Mouse (Mus musculus) liver, embryonic 14.5 days (tissue): ENCODE measurements around the gene Gpx5. TPM values are rescaled to one million over a fixed set of nuclear protein-coding genes. Genes with fewer than 3 reads are reported as not detected.

Source experiments
- ATAC-seq: fragments of 200-750 bp; cut with Nextera tagmentation; 2 replicates; pipeline ENCODE4 v1.8.0; 2017; ENCODE audit warnings: moderate number of reproducible peaks, mild to moderate bottlenecking, moderate library complexity; ENCODE audit not compliant: insufficient read depth
- DNase-seq, 3 experiments: peaks; one replicate each; pipeline ENCODE4 v3.0.0-alpha.2; 2012 to 2013; ENCODE audit warnings: low read depth in 3 of 3, low spot score in 3 of 3
- H3K27ac ChIP-seq: fragments of 300-500 bp; sonication (generic); 2 replicates; pipeline ENCODE4 v1.5.1; 2014; ENCODE audit warnings: moderate library complexity, mild to moderate bottlenecking, control low read depth, inconsistent platforms
- H3K27me3 ChIP-seq: fragments of 300-500 bp; sonication (generic); 2 replicates; pipeline ENCODE4 v1.6.1; 2014; ENCODE audit warnings: mild to moderate bottlenecking, low read length, moderate library complexity; ENCODE audit not compliant: control insufficient read depth, insufficient read depth
- H3K36me3 ChIP-seq: fragments of 300-500 bp; sonication (generic); replicated peaks from 2 replicates; pipeline ENCODE4 v1.6.1; 2014; ENCODE audit warnings: low read depth; ENCODE audit not compliant: control insufficient read depth, insufficient read depth
- H3K4me1 ChIP-seq, 2 experiments: fragments of 200-500 bp in 1 of 2; fragments of 300-500 bp in 1 of 2; sonication (generic) in 1 of 2; replicated peaks; 2 replicates each; pipeline ENCODE4 v1.6.1; 2012 to 2014; ENCODE audit warnings: antibody characterized with exemption in 1 of 2, inconsistent platforms in 1 of 2, low read length in 1 of 2; ENCODE audit not compliant: control insufficient read depth in 2 of 2, insufficient read depth in 2 of 2
- H3K4me2 ChIP-seq: fragments of 300-500 bp; sonication (generic); 2 replicates; pipeline ENCODE4 v1.6.1; 2014; ENCODE audit warnings: low read depth, mild to moderate bottlenecking, control low read depth, moderate library complexity
- H3K4me3 ChIP-seq, 2 experiments: fragments of 200-500 bp in 1 of 2; fragments of 300-500 bp in 1 of 2; sonication (generic) in 1 of 2; 2 replicates each; pipeline ENCODE4 v1.5.1; 2012 to 2014; ENCODE audit warnings: low read depth in 2 of 2, low read length in 2 of 2, mild to moderate bottlenecking in 2 of 2, control low read depth in 1 of 2, inconsistent platforms in 1 of 2, moderate library complexity in 1 of 2; ENCODE audit not compliant: insufficient read depth in 1 of 2
- H3K9ac ChIP-seq: fragments of 300-500 bp; sonication (generic); replicated peaks from 2 replicates; pipeline ENCODE4 v1.6.1; 2014; ENCODE audit warnings: mild to moderate bottlenecking, control low read depth, moderate library complexity
- H3K9me3 ChIP-seq: fragments of 300-500 bp; sonication (generic); 2 replicates; pipeline ENCODE4 v1.6.1; 2016; ENCODE audit warnings: low read length, mixed read lengths; ENCODE audit not compliant: control insufficient read depth
- CTCF ChIP-seq: IDR thresholded peaks from 2 replicates; pipeline ENCODE4 v1.5.1; 2016; ENCODE audit warnings: antibody characterized with exemption, low read depth, control low read depth
- EP300 ChIP-seq: IDR thresholded peaks from 2 replicates; pipeline ENCODE4 v1.6.1; 2016; ENCODE audit warnings: antibody characterized with exemption, low read depth
- WGBS: fragments of 180-500 bp; shearing (Covaris S2); extraction: QIAGEN DNeasy Blood & Tissue Kit; methylation state at CpG from one replicate; pipeline ENCODE4 v1.1.7; 2014; ENCODE audit not compliant: insufficient replicate concordance; 5-methylcytosine and 5-hydroxymethylcytosine counted together
- polyA plus RNA-seq, 2 experiments: library from polyadenylated mRNA; depleted of rRNA in 1 of 2; stranded (reverse) in 1 of 2; unstranded in 1 of 2; fragments of >200 nt; fragmentation: Nextera tagmentation in 1 of 2; extraction: Ambion mirVana in 1 of 2; gene quantifications; 2 replicates each; pipeline versions ENCODE4 v1.2.1 to v1.2.3; 2012 to 2014

Gene Gpx5
- polyA plus RNA-seq, 2 experiments, result not detected

DNA sequence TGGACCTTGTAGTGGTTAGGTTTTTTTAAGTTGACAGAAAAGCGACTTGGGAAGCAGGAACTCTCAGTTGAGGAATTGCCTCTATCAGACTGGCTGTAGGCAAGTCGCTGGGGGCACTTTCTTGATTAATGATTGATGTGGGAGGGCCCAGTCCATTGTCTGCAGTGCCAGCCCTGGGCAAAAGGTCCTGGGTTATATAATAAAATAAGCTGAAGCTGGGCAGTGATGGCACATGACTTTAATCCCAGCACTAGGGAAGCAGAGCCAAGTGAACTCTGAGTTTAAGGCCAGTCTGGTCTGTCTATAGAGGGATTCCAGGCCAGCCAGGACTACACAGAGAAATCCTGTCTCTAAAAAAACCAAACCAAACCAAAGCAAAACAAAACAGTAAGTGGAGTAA, 55.8 kb downstream of the Gpx5 start:
- TF ChIP-seq CTCF, result no peak
- TF ChIP-seq EP300, result no peak
- H3K4me3 ChIP-seq, result no peak overlapping the region
- ATAC-seq, result no peak
- no peaks in the 10 kb centered on the region for H3K27me3 ChIP-seq
- H3K36me3 ChIP-seq, result no peaks in the 10 kb centered on the region
- H3K4me1 ChIP-seq, result peaks cover 0 to 4% of the 10 kb centered on the region in 2 experiments; a peak in 1 of 4 replicates
- no peak overlapping the region for H3K27ac ChIP-seq
- no peak overlapping the region for H3K9ac ChIP-seq
- no peaks in the 10 kb centered on the region for H3K9me3 ChIP-seq
- H3K4me2 ChIP-seq, result no peak overlapping the region
- WGBS, result 45% methylated on average over 2 of the region's 2 CpGs
- no peak for DNase-seq

Other genes with a start within 250 kb of the Gpx5 start
- not detected in 2 replicates for gene Olfr1370, start 217.8 kb downstream of the Gpx5 start, polyA plus RNA-seq (2012; rRNA removed)
- not detected in 2 replicates for gene Olfr1370, start 217.8 kb downstream of the Gpx5 start, polyA plus RNA-seq (2014; fragmentation: Nextera tagmentation; extraction: Ambion mirVana)
- not detected in 2 replicates for gene Olfr1369-ps1, start 181.2 kb downstream of the Gpx5 start, polyA plus RNA-seq (2012; rRNA removed)
- 0.03 TPM in 1 of 2 replicates, not detected in the other for gene Olfr1369-ps1, start 181.2 kb downstream of the Gpx5 start, polyA plus RNA-seq (2014; fragmentation: Nextera tagmentation; extraction: Ambion mirVana)
- gene Olfr263, start 163.1 kb downstream of the Gpx5 start, polyA plus RNA-seq (2012; rRNA removed), result not detected in 2 replicates
- gene Olfr263, start 163.1 kb downstream of the Gpx5 start, polyA plus RNA-seq (2014; fragmentation: Nextera tagmentation; extraction: Ambion mirVana), result not detected in 2 replicates
- not detected in 2 replicates for gene Olfr1368, start 146.9 kb downstream of the Gpx5 start, polyA plus RNA-seq (2012; rRNA removed)
- not detected in 2 replicates for gene Olfr1368, start 146.9 kb downstream of the Gpx5 start, polyA plus RNA-seq (2014; fragmentation: Nextera tagmentation; extraction: Ambion mirVana)
- gene Trim27, start 113.3 kb downstream of the Gpx5 start, polyA plus RNA-seq (2012; rRNA removed), result 28.0 and 36.9 TPM in 2 replicates
- 50.9 and 56.1 TPM in 2 replicates for gene Trim27, start 113.3 kb downstream of the Gpx5 start, polyA plus RNA-seq (2014; fragmentation: Nextera tagmentation; extraction: Ambion mirVana)
- 0.02 TPM in 1 of 2 replicates, not detected in the other for gene Gpx6, start 19.4 kb upstream of the Gpx5 start, polyA plus RNA-seq (2012; rRNA removed)
- not detected in 2 replicates for gene Gpx6, start 19.4 kb upstream of the Gpx5 start, polyA plus RNA-seq (2014; fragmentation: Nextera tagmentation; extraction: Ambion mirVana)
- not detected in 2 replicates for gene Olfr1367, start 54.2 kb upstream of the Gpx5 start, polyA plus RNA-seq (2012; rRNA removed)
- gene Olfr1367, start 54.2 kb upstream of the Gpx5 start, polyA plus RNA-seq (2014; fragmentation: Nextera tagmentation; extraction: Ambion mirVana), result not detected in 2 replicates
- 1.2 and 2.5 TPM in 2 replicates for gene Zscan12, start 70.1 kb upstream of the Gpx5 start, polyA plus RNA-seq (2012; rRNA removed)
- 2.9 and 4.0 TPM in 2 replicates for gene Zscan12, start 70.1 kb upstream of the Gpx5 start, polyA plus RNA-seq (2014; fragmentation: Nextera tagmentation; extraction: Ambion mirVana)
- 18.6 and 24.5 TPM in 2 replicates for gene Zkscan3, start 110.0 kb upstream of the Gpx5 start, polyA plus RNA-seq (2012; rRNA removed)
- gene Zkscan3, start 110.0 kb upstream of the Gpx5 start, polyA plus RNA-seq (2014; fragmentation: Nextera tagmentation; extraction: Ambion mirVana), result 23.0 and 25.6 TPM in 2 replicates
- gene Pgbd1, start 148.3 kb upstream of the Gpx5 start, polyA plus RNA-seq (2012; rRNA removed), result 0.94 and 1.3 TPM in 2 replicates
- gene Pgbd1, start 148.3 kb upstream of the Gpx5 start, polyA plus RNA-seq (2014; fragmentation: Nextera tagmentation; extraction: Ambion mirVana), result 1.2 and 2.0 TPM in 2 replicates
- gene Zscan26, start 161.0 kb upstream of the Gpx5 start, polyA plus RNA-seq (2012; rRNA removed), result 7.0 and 9.5 TPM in 2 replicates
- gene Zscan26, start 161.0 kb upstream of the Gpx5 start, polyA plus RNA-seq (2014; fragmentation: Nextera tagmentation; extraction: Ambion mirVana), result 4.2 and 4.6 TPM in 2 replicates
- 0.19 and 0.25 TPM in 2 replicates for gene Nkapl, start 175.8 kb upstream of the Gpx5 start, polyA plus RNA-seq (2012; rRNA removed)
- gene Nkapl, start 175.8 kb upstream of the Gpx5 start, polyA plus RNA-seq (2014; fragmentation: Nextera tagmentation; extraction: Ambion mirVana), result 0.40 and 0.65 TPM in 2 replicates
- gene Zkscan4, start 186.2 kb upstream of the Gpx5 start, polyA plus RNA-seq (2012; rRNA removed), result 0.16 and 0.21 TPM in 2 replicates
- gene Zkscan4, start 186.2 kb upstream of the Gpx5 start, polyA plus RNA-seq (2014; fragmentation: Nextera tagmentation; extraction: Ambion mirVana), result 0.19 and 0.30 TPM in 2 replicates
- not detected in 2 replicates for gene Gm10065, start 186.7 kb upstream of the Gpx5 start, polyA plus RNA-seq (2012; rRNA removed)
- not detected in 2 replicates for gene Gm10065, start 186.7 kb upstream of the Gpx5 start, polyA plus RNA-seq (2014; fragmentation: Nextera tagmentation; extraction: Ambion mirVana)
- 0.15 and 0.66 TPM in 2 replicates for gene AK157302, start 202.5 kb upstream of the Gpx5 start, polyA plus RNA-seq (2012; rRNA removed)
- 0.94 and 1.1 TPM in 2 replicates for gene AK157302, start 202.5 kb upstream of the Gpx5 start, polyA plus RNA-seq (2014; fragmentation: Nextera tagmentation; extraction: Ambion mirVana)
- gene Gm11273, start 208.7 kb upstream of the Gpx5 start, polyA plus RNA-seq (2012; rRNA removed), result 5.7 and 26.8 TPM in 2 replicates
- gene Gm11273, start 208.7 kb upstream of the Gpx5 start, polyA plus RNA-seq (2014; fragmentation: Nextera tagmentation; extraction: Ambion mirVana), result 5.5 and 6.9 TPM in 2 replicates
- gene Zkscan8, start 238.4 kb upstream of the Gpx5 start, polyA plus RNA-seq (2012; rRNA removed), result 2.0 and 2.1 TPM in 2 replicates
- 1.4 and 1.9 TPM in 2 replicates for gene Zkscan8, start 238.4 kb upstream of the Gpx5 start, polyA plus RNA-seq (2014; fragmentation: Nextera tagmentation; extraction: Ambion mirVana)